Mouse (Mus musculus): ENCODE results near the gene Timm44.

Gene Timm44

DNA sequence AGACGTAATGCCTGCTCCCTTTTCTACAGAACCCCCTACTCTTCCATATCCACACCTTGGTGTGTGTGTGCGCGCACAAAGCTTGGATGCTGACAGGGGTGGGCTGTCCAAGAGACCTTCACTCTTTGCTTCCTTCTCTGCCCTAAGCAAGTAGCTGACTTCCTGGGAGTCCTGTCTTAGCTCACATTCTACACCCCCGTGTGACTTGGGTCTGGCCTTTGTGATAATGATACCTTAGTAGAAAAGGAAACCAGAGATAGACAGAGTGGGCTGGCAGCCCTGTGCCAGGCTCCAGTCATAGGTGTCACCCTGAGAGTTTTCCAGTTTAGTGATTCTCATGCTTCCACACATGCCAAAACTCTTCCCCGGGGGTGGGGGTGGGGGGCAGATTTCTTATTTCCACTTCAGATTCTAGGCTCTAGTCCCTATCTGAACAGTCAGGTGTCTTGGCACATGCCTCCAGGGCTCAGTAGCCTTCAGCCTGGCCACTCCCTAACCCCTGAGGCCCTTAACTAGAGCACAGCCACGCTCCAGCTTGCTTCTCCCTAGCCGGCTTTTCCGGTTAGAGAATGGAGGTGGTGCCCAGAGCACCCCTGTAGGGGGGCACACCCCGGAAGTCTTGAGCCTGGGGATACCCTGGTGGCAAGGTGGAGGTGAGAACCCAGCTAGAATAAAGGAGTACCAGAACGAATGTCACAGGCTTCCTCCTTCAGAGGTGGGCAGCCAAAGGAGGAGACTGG is 44.9 kb downstream of the Timm44 start:
- no peak for DNase-seq

DNA sequence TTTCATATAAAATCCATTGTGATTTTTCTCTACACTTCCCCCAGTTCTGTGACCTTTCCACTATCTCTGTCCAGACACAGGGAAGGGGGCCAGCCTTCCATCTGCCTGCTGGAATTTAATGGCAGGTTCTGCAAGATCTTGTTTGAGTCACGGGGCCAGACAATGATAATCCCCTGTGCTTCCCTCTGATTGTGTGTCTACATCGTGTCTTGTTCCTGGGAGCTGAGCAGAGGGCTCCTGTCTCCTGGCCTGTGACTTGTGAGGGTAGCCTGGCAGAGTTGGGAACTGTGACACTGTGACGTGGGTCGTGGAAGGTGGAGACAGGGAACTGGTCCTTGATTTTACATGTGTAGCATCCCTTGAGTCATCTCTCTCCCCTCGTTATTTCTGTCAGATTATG is 45.9 kb downstream of the Timm44 start:
- DNase-seq = no peak

DNA sequence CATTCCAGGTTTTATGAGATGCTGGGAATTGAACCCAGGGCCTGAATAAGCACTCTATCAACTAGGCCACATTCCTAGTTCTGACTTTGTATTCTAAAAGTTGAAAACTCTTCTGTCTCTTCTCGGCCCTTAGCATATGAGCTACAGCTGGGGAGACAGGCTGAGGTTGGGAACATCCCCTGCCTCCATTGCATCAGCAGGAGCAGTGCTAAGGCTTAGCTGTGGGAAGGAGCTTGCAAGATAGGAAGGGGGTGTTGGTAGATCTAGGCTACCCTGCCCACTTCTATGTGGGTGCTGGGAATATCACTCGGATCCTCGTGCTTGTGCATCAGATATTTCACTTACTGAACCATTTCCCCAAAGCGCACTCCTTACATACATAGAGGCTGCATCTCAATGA is 47.8 kb downstream of the Timm44 start:
- DNase-seq = no peak

DNA sequence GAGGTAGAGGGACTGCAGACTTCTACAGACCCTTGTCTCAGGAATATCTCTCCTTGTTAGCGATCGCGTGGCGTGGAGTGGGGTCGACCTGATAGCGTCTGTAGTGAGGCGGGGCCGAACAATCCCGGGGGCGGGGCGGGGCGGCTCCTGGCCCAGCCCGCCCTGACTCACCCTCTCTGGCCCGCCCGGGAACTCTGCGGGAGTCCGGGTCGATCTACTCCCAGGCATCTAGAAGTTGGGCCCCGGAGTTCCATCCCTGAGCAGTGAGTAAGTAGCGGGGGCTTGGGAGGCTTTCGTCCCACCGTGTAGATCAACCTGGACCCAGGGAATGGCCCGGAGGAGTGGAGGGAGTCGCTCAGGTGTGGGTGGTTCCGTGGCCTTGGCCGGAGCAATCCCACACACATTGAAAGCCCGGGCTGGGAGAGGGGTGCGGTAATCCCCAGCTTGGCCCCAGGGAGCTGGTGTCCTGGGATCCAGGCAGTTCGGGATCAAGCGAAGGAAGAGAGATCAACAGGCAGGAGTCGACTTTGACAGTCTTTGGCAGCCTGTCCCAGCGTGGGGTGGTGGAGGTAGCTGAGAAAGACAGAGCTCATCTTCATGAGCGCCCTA is 48.9 kb downstream of the Timm44 start, which contains the start of gene Lrrc8e:
Gene Lrrc8e (plus strand): TSS at position 89 of the 609 bp plus-strand sequence.
- no peak for DNase-seq

DNA sequence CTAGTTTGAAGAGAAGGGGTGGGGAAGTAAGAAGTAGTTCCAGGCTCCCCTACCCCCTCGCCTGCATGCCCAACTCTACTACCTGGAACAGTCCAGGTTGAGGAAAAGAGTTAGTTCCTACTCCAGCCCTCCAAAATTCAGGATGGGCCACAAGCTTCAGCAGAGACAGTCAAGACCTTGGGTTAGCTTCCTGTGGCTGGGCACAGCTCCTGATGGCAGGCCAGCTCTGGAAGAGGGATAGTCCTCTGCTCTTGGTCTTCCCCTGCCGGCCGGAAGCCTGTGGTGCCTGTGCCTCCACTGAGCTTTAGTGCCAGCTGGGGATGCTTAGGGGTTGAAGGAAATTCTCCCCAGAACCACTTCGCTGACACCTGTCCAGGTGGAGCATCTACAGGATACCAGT is 49.4 kb downstream of the Timm44 start:
- no peak for DNase-seq

DNA sequence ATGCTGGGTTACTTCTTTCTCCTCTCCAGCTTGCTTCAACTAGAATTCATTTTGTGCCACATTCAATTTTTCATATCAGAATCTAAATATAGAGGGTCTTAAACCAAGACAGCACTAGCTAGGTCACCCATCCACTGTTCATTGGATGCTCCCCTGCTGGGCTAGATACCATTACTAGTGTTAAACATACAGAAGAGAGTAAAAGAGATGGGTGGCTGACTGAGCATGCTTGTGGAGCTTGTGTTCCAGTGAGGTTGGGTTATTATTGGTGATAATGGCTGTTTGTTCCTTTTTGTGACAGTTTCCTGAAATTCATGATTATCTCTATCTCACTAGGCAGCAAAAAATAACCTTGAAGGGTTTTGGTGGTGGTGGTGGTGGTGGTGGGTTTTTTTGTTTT is 53.7 kb downstream of the Timm44 start:
- DNase-seq = no peak

DNA sequence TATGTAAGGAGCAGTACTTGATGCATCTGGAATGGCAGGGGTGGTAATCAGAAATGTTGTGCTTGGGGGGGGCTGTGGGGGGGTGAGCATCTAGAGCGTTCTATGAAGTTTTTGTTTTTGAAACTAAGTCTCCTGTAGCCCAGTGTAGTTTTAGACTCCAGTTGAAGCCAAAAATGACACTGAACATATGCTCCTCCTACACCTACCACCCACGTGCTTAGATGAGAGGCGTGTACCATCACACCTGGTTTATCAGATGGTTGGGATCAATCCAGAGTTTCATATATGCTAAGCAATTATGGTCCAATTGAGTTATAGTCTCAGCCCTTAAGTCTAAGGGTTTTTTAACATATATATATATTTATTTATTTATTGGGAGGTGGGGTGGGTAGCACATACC is 56.1 kb downstream of the Timm44 start:
- DNase-seq = no peak

DNA sequence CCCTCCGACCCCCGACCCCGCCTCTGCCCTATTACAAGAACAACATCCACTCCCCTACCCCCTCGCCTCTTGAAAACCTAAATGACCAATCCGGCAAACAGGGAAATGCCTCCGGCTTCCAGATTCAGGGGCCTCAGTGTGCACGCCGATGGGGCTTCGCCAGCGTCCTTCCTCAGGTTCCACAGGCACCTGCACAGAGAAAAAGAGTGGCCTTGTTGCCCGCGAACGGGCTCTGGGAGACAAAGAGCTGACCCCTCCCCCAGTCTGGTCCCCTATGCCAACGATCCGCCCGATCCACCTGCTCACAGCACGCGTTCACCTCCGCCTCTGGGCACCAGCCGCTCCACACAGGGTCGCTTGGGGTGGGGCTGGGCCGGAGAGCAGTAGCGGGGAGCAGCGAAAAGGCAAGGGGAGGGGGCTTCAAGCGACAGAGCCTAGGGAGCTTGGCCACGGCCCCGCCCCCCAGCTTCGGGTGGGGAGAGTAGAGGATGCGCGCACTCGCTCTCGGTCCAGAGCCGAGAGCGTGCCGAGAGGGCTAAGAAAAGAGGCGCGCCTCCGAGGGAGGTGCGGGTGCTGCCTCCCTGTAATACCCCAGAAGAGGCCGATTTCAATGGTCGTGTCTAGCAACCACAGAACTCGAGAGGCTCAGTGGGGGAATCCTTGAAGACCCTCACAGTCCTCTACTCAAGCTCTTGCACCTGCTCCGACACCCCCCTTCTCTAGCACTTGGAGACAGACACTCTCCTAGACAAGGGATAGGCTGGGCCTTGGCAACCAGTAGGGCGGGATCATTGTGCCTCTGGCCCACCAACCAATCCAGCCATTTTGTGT is 58.7 kb downstream of the Timm44 start, which contains the start of gene Prr36:
Gene Prr36 (minus strand): TSS at position 669 of the 831 bp plus-strand sequence.
- DNase-seq = peak; percentile 71

DNA sequence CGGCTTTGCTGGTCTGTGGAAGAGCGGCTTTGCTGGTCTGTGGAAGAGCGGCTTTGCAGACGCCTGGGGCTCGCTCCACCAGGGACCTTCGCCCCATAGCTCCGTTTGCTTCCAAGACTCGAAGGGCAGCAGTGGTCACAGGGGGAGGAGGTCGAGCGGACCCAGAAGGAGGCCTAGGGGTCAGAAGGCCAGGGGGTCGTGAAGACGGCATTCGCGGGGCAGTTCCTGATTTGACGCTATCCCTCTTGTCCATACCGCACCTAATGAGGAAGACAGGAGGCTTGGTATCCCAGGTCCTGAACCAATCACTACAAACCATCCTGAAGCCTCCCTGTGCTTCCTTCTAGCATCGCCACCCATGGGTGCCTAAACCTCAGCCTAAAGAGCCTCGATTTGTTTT is 59.4 kb downstream of the Timm44 start:
- no peak for DNase-seq

DNA sequence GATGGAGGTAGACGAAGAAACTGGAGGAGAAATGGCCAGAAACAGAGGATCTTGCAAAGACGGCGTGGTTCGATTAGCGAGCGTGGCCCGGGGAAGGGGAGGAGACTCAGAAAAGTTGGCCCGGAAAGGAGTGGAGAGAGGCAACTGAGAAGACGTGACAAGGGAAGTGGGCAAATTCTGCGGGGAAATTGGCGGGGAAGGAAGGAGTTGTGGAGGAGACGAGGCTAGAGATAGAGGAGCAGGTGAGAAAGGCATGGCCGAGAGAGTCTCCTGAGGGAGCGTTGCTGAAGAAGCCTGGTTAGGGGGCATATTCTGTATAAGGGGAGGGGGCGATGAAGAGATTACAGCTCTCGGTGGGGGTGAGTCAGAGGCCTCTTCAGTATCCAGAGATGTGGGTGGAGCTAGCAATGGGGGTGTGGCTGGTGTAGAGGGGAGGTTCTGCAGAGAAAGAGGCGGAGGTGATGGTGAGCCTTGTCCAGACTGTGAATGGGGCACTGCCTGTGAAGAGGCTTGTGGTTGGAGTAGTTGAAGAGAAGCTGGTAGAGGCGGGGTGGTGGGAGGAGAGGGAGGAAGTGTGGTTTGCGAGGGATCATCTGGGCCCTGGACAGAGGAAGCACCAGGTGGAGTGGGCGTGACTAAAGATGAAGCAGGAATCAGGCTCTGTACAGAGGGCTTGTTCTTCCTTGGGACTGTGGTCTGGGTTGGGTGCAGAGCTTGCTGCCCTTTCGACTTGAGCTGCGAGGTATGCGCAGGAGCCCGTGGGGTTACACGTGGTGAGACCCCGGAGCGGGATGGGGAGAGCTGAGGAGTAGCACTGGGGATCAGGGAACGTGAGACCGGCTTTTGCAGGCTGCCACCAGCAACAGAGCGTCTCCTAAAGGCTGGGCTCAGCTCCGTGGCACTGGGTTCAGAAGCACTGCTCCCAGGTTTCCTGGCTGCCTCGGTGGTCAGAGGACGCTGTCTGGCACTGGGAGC is 61.4 kb downstream of the Timm44 start:
- DNase-seq = no peak

DNA sequence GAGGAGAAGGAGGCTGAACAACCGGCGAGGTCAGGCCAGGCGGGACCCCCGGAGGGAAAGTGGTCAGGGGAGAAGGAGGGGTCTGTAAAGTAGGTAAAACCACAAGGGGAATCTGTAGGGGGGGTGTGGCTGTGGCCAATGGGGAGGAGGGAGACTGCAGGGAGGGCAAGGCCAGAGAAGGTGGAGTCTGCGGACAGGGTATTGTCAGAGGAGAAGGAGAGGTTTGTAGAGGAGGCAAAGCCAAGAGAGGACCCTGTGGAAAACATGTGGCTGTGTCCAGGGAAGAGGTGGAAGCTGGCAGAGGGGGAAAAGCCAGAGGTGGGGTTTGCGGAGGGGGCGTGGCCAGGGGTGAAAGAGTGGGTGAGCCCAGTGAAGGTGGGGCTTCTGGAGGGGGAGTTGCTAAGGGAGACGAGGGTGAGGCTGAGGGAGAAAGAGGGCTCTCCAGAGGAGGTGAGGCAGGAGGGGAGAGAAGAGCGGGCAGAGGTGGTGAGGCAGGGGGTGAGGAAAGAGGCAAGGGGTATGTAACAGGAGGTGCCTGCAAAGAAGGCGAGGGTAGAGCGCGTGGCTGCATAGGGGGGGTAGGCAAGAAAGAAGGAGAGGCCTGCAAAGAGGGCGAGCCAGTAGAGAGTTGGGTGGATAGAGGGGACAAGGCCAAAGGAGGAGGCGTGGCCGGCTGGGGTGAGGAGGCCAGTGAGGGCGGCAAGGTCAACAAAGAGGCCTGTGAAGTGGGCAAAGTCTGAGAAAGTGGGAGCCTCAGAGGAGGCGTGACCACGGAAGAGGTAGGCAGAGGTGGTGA is 62.3 kb downstream of the Timm44 start:
- no peak for DNase-seq

DNA sequence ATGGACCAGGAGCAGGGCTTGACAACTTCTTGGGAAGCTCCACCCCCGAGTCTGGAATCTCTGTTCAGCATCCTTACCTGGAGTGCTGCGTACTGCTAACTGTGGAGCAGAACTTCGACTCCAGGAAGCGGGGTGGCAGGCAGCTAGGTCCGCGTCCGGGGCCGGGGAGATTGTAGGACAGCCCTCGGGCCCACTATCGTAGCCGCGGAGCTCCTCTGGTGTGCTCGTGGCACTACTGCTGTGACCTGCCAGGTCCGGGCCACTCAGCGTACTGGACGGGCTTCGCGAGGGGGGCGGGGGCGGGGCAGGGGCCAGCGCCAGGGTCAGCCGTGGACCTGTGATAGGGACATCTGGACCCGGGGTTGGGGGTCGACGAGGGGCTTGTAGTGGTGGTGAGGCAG is 62.9 kb downstream of the Timm44 start:
- no peak for DNase-seq

DNA sequence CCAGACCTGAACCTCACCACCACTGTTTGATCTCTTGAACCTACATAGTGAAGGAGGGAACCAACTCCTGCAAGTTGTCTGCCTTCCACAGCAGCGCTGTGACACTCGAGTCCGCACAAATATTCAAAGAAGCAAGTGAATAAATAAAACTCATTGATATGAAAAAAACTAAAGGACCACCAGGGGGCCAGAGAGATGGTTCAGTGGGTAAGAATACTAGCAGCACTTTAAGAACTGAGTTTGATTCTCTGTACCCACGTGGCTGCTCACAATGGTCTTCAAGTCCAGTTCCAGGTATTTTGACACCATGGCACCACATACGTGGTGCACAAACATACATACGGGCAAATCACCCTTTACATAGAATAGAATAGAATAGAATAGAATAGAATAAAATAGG is 64.6 kb downstream of the Timm44 start:
- DNase-seq = no peak
